Mouse (Mus musculus): Measurements from ENCODE around the gene Fscn1. TPM values are rescaled to one million over a fixed set of nuclear protein-coding genes. Genes with fewer than 3 reads are reported as not detected.

Fscn1 gene
- polyA plus RNA-seq, 1 experiment from 2014 or later = 175 TPM

- ATAC-seq (replicated peaks; ENCODE audit: low FRiP score, low read depth) (peak; percentile 67), DNase-seq (ENCODE audit: low spot score) (peak; percentile 90)
- TF ChIP-seq CTCF (IDR thresholded peaks at IDR 0.05; ENCODE audit: low read depth) = no peak
- H3K27ac ChIP-seq = no peak overlapping the region
- no peak overlapping the region for H3K4me3 ChIP-seq (replicated peaks; ENCODE audit: low read depth, low read length)
- no peaks in the 10 kb centered on the region for H3K4me1 ChIP-seq (replicated peaks; ENCODE audit: insufficient read depth, low read length)
- 38% methylated on average over 8 of the region's 8 CpGs for WGBS
- no peaks in the 10 kb centered on the region for H3K27me3 ChIP-seq (ENCODE audit: insufficient read depth, low read length)
- no peak overlapping the region for H3K4me2 ChIP-seq (ENCODE audit: low read length)
- H3K9ac ChIP-seq (ENCODE audit: low read depth, low read length) = no peak overlapping the region
- H3K9me3 ChIP-seq (replicated peaks; ENCODE audit: low read length) = no peaks in the 10 kb centered on the region
- no peaks in the 10 kb centered on the region for H3K36me3 ChIP-seq (ENCODE audit: insufficient read depth, low read length)
Observed at GRCm38 (mm10) chr5:142944979-142945682, 15.0 kb upstream of the Fscn1 start.

DNA sequence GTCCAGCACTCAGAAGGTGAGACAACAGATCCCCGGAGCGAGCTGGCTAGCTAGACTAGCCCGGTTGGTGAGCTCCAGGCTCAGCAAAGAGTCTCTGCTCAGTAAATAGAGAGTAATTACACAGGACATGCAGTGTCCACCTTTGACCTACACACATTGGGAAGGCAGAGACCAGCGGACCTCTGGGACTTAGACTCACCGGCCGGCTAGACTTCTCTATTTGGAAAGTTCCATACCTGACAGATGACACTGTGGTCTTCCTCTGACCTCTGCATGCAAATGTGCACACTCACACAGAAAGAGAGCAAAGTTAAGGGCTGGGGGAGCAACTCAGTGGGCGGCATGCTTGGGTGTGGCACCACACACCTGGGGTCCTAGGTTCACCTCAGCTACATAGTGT lies 12.7 kb upstream of the Fscn1 start:
- H3K27me3 ChIP-seq (ENCODE audit: insufficient read depth, low read length) = no peaks in the 10 kb centered on the region

DNA sequence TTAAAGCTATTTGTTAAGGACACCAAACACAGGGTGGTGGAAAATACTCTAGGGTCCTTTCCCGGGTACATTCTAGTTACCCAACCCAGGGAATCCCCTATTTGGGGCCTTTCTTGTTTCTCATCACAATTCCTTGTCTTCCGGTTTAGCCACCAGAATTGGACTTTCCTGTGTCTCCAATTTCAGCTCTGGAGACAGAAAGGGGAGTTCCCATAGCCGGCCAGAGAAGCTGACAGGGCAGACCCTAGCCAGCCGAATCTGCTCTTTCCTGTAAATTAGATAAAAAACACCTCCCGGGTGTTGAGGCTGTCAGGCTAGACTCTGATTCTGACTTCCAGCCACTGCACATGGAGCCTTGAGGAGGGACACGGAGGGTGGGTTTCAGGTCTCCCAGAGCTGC lies 10.6 kb upstream of the Fscn1 start:
- H3K4me1 ChIP-seq (replicated peaks; ENCODE audit: insufficient read depth, low read length) = no peaks in the 10 kb centered on the region
- ATAC-seq (replicated peaks; ENCODE audit: low FRiP score, low read depth) = no peak
- no peak overlapping the region for H3K4me3 ChIP-seq (replicated peaks; ENCODE audit: low read depth, low read length)
- no peaks in the 10 kb centered on the region for H3K9me3 ChIP-seq (replicated peaks; ENCODE audit: low read length)
- H3K9ac ChIP-seq (ENCODE audit: low read depth, low read length) = no peak overlapping the region
- no peak overlapping the region for H3K4me2 ChIP-seq (ENCODE audit: low read length)
- WGBS = 14% methylated on average over 6 of the region's 6 CpGs
- DNase-seq (ENCODE audit: low spot score) = peak; percentile 77
- H3K36me3 ChIP-seq (ENCODE audit: insufficient read depth, low read length) = no peaks in the 10 kb centered on the region
- TF ChIP-seq CTCF (IDR thresholded peaks at IDR 0.05; ENCODE audit: low read depth) = no peak
- no peaks in the 10 kb centered on the region for H3K27me3 ChIP-seq (ENCODE audit: insufficient read depth, low read length)
- no peak overlapping the region for H3K27ac ChIP-seq

More for the DNA sequence above, 12.7 kb upstream of the Fscn1 start:
- Histone ChIP-seq H3K4me3 (replicated peaks; ENCODE audit: low read depth, low read length) (no peak overlapping the region), H3K9me3 (replicated peaks; ENCODE audit: low read length) (no peaks in the 10 kb centered on the region), H3K4me2 (ENCODE audit: low read length) (no peak overlapping the region), H3K27ac (no peak overlapping the region), H3K36me3 (ENCODE audit: insufficient read depth, low read length) (no peaks in the 10 kb centered on the region), H3K9ac (ENCODE audit: low read depth, low read length) (no peak overlapping the region), H3K4me1 (replicated peaks; ENCODE audit: insufficient read depth, low read length) (no peaks in the 10 kb centered on the region)
- DNase-seq (ENCODE audit: low spot score) = no peak
- no peak for TF ChIP-seq CTCF (IDR thresholded peaks at IDR 0.05; ENCODE audit: low read depth)
- ATAC-seq (replicated peaks; ENCODE audit: low FRiP score, low read depth) = no peak
- WGBS = 70% methylated on average over 7 of the region's 7 CpGs

- TF ChIP-seq CTCF (IDR thresholded peaks at IDR 0.05; ENCODE audit: low read depth) = no peak
- WGBS = 81% methylated on average over 6 of the region's 6 CpGs
- no peaks in the 10 kb centered on the region for H3K36me3 ChIP-seq (ENCODE audit: insufficient read depth, low read length)
- H3K4me3 ChIP-seq (replicated peaks; ENCODE audit: low read depth, low read length) = no peak overlapping the region
- no peak overlapping the region for H3K27ac ChIP-seq
- DNase-seq (ENCODE audit: low spot score) = no peak
- H3K4me2 ChIP-seq (ENCODE audit: low read length) = no peak overlapping the region
- H3K9me3 ChIP-seq (replicated peaks; ENCODE audit: low read length) = no peaks in the 10 kb centered on the region
- H3K4me1 ChIP-seq (replicated peaks; ENCODE audit: insufficient read depth, low read length) = no peaks in the 10 kb centered on the region
- no peak for ATAC-seq (replicated peaks; ENCODE audit: low FRiP score, low read depth)
- no peaks in the 10 kb centered on the region for H3K27me3 ChIP-seq (ENCODE audit: insufficient read depth, low read length)
- H3K9ac ChIP-seq (ENCODE audit: low read depth, low read length) = no peak overlapping the region
Observed at GRCm38 (mm10) chr5:142950405-142950804, 9.7 kb upstream of the Fscn1 start.

GRCm38 (mm10) chr5:142953641-142954040 lies 6.5 kb upstream of the Fscn1 start:
- Histone ChIP-seq H3K27ac (no peak overlapping the region), H3K9me3 (replicated peaks; ENCODE audit: low read length) (no peaks in the 10 kb centered on the region), H3K36me3 (ENCODE audit: insufficient read depth, low read length) (no peaks in the 10 kb centered on the region), H3K4me2 (ENCODE audit: low read length) (no peak overlapping the region), H3K27me3 (ENCODE audit: insufficient read depth, low read length) (no peaks in the 10 kb centered on the region), H3K4me1 (replicated peaks; ENCODE audit: insufficient read depth, low read length) (no peaks in the 10 kb centered on the region), H3K4me3 (replicated peaks; ENCODE audit: low read depth, low read length) (no peak overlapping the region), H3K9ac (ENCODE audit: low read depth, low read length) (no peak overlapping the region)
- TF ChIP-seq CTCF (IDR thresholded peaks at IDR 0.05; ENCODE audit: low read depth) = no peak
- DNase-seq (ENCODE audit: low spot score) (no peak), ATAC-seq (replicated peaks; ENCODE audit: low FRiP score, low read depth) (no peak)
- 74% methylated on average over 3 of the region's 3 CpGs for WGBS

DNA sequence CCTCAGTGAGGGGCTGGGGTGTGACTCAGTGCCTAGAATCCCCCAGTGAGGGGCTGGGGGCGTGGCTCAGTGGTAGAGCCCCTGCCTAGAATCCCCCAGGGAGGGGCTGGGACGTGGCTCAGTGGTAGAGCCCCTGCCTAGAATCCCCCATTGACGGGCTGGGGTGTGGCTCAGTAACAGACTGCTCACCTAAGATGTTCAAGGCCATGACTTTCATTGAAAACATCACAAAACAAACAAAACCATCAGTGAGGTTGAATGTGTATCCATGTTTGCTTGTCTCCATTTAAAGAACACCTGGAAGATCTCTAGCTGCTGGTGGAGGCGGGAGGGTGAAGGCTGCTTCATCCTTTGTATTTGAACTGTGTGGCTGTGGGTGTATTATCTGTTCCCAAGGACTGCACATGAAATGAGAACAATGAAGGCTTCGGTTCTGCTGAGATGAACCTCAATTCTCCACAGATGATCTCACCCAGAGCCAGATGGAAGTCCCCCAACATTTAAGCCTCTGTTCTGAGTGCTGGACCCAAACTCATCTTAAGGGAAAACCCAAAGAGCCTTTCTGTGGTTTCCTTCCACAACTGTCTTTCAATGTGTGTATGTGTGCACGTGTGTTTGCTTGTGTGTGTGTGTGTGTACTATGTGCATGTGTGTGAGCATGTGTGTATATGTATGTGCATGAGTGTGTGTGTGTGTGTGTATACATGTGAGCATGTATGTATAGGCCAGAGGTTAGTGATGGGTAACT lies 3.0 kb upstream of the Fscn1 start:
- Histone ChIP-seq H3K9ac (ENCODE audit: low read depth, low read length) (no peak overlapping the region), H3K27ac (no peak overlapping the region), H3K4me1 (replicated peaks; ENCODE audit: insufficient read depth, low read length) (no peaks in the 10 kb centered on the region), H3K4me3 (replicated peaks; ENCODE audit: low read depth, low read length) (no peak overlapping the region), H3K27me3 (ENCODE audit: insufficient read depth, low read length) (no peaks in the 10 kb centered on the region), H3K9me3 (replicated peaks; ENCODE audit: low read length) (no peaks in the 10 kb centered on the region), H3K4me2 (ENCODE audit: low read length) (no peak overlapping the region), H3K36me3 (ENCODE audit: insufficient read depth, low read length) (no peaks in the 10 kb centered on the region)
- DNase-seq (ENCODE audit: low spot score) (no peak), ATAC-seq (replicated peaks; ENCODE audit: low FRiP score, low read depth) (no peak)
- WGBS = 70% methylated on average over 6 of the region's 6 CpGs
- TF ChIP-seq CTCF (IDR thresholded peaks at IDR 0.05; ENCODE audit: low read depth) = no peak

All from kidney, postnatal 0 days (tissue).